Mouse (Mus musculus) limb, embryonic 15.5 days (tissue): ENCODE data around the gene Dock9. TPM values are rescaled to one million over a fixed set of nuclear protein-coding genes. Genes with fewer than 3 reads are reported as not detected.
"Not testable (repeated sequence)": the region's sequence is repeated elsewhere in the genome, so short reads cannot be mapped to it uniquely, and the experiment has no call there.

ENCODE experiments used
- ATAC-seq: fragments of 200-750 bp; cut with Nextera tagmentation; 2 replicates; pipeline ENCODE4 v1.8.0; 2017; ENCODE audit warnings: low read depth, moderate TSS enrichment; ENCODE audit not compliant: insufficient number of reproducible peaks, low FRiP score, low TSS enrichment
- H3K27ac ChIP-seq: fragments of 300-500 bp; sonication (generic); 2 replicates; pipeline ENCODE4 v1.5.1; 2015; ENCODE audit warnings: moderate library complexity, mild to moderate bottlenecking, inconsistent platforms
- H3K27me3 ChIP-seq: fragments of 300-500 bp; sonication (generic); 2 replicates; pipeline ENCODE4 v1.6.1; 2015; ENCODE audit warnings: inconsistent platforms
- H3K36me3 ChIP-seq: fragments of 300-500 bp; sonication (generic); 2 replicates; pipeline ENCODE4 v1.6.1; 2015; ENCODE audit warnings: inconsistent platforms
- H3K4me1 ChIP-seq: fragments of 300-500 bp; sonication (generic); 2 replicates; pipeline ENCODE4 v1.6.1; 2015; ENCODE audit warnings: inconsistent platforms
- H3K4me2 ChIP-seq: fragments of 300-500 bp; sonication (generic); 2 replicates; pipeline ENCODE4 v1.6.1; 2015; ENCODE audit warnings: mild to moderate bottlenecking, inconsistent platforms
- H3K4me3 ChIP-seq: fragments of 300-500 bp; sonication (generic); 2 replicates; pipeline ENCODE4 v1.5.1; 2015; ENCODE audit warnings: mild to moderate bottlenecking, inconsistent platforms
- H3K9ac ChIP-seq: fragments of 300-500 bp; sonication (generic); 2 replicates; pipeline ENCODE4 v1.6.1; 2015; ENCODE audit warnings: inconsistent platforms
- H3K9me3 ChIP-seq: fragments of 300-500 bp; sonication (generic); 2 replicates; pipeline ENCODE4 v1.6.1; 2016; ENCODE audit warnings: inconsistent platforms
- whole genome bisulfite sequencing: fragments of 180-500 bp; shearing (Covaris S2); methylation state at CpG from one replicate; pipeline ENCODE4 v1.1.7; 2015; 5-methylcytosine and 5-hydroxymethylcytosine counted together
- polyA plus RNA-seq: library from polyadenylated mRNA; unstranded; fragments of >200 nt; fragmentation: Nextera tagmentation; extraction: Ambion mirVana; gene quantifications from 2 replicates; pipeline ENCODE4 v1.2.1, GENCODE M21; 2015

The Dock9 gene
- polyA plus RNA-seq, 1 experiment from 2014 or later: 11.0 TPM

- WGBS: 83% methylated on average over 3 of the region's 3 CpGs
- 0 out of 2 replicates have a peak, but pooled peaks cover 3% of the 10 kb centered on the region for H3K27me3 ChIP-seq
- no peak overlapping the region for H3K9ac ChIP-seq
- no peak for ATAC-seq
- H3K36me3 ChIP-seq: no peaks in the 10 kb centered on the region
- H3K9me3 ChIP-seq: no peaks in the 10 kb centered on the region
- peaks cover 21% of the 10 kb centered on the region for H3K4me1 ChIP-seq
- no peak overlapping the region for H3K4me3 ChIP-seq
- no peak overlapping the region for H3K27ac ChIP-seq
- H3K4me2 ChIP-seq: no peak overlapping the region
These were observed 102.9 kb downstream of the Dock9 start for GRCm38 (mm10) chr14:121694706-121695105.

DNA sequence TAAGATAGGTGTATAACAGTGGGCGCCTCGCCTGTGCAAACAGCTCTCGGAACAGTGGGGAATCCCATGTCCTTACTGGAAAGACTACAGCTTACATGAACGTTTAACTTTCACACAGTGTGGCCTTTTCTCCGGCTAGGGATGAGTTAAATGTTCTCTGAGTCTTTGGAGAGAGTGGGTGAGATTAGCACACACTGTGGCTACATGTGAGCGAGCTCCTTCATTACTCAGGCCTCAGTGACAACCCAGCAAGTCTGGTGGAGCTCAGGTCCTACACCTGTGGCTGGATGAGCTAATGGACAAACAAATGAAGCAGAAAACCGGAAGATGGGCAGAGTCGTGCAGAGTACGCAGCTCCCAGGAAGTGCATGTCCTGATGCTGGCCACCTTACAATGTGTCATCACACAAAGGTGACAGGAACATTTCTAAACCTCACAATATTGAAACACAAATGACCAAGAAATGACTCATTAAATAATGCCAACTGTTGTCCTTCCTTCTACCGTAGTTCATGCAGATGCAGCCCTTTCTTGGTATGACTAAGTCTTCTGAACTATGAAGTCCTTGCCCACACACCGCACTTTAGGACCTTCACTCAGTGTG, 103.5 kb downstream of the Dock9 start:
- no peak for ATAC-seq
- H3K36me3 ChIP-seq: no peaks in the 10 kb centered on the region
- no peak overlapping the region for H3K9ac ChIP-seq
- no peak overlapping the region for H3K4me2 ChIP-seq
- peaks cover 21% of the 10 kb centered on the region for H3K4me1 ChIP-seq
- no peak overlapping the region for H3K27ac ChIP-seq
- 0 out of 2 replicates have a peak, but pooled peaks cover 3% of the 10 kb centered on the region for H3K27me3 ChIP-seq
- no peak overlapping the region for H3K4me3 ChIP-seq
- WGBS: 90% methylated on average over 11 of the region's 11 CpGs
- no peaks in the 10 kb centered on the region for H3K9me3 ChIP-seq

- 60% methylated on average over 5 of the region's 5 CpGs for WGBS
- H3K4me3 ChIP-seq, H3K4me2 ChIP-seq, H3K36me3 ChIP-seq, H3K9ac ChIP-seq, H3K9me3 ChIP-seq, H3K27ac ChIP-seq, ATAC-seq, H3K27me3 ChIP-seq: not testable (repeated sequence)
- H3K4me1 ChIP-seq: peaks cover 12% of the 10 kb centered on the region
These were observed 108.0 kb downstream of the Dock9 start for GRCm38 (mm10) chr14:121689649-121690048.

- H3K4me2 ChIP-seq: no peak overlapping the region
- 66% methylated on average over 1 of the region's 1 CpGs for WGBS
- H3K9ac ChIP-seq: no peak overlapping the region
- H3K9me3 ChIP-seq: no peaks in the 10 kb centered on the region
- peaks cover 9% of the 10 kb centered on the region for H3K4me1 ChIP-seq
- H3K36me3 ChIP-seq: no peaks in the 10 kb centered on the region
- H3K27ac ChIP-seq: no peak overlapping the region; the same call in 1 of the 2 replicates
- no peak overlapping the region for H3K4me3 ChIP-seq
- H3K27me3 ChIP-seq: no peaks in the 10 kb centered on the region
- no peak for ATAC-seq
These were observed 109.5 kb downstream of the Dock9 start for GRCm38 (mm10) chr14:121688175-121688574.

- WGBS: 72% methylated on average over 7 of the region's 7 CpGs
These were observed 110.4 kb downstream of the Dock9 start for GRCm38 (mm10) chr14:121687274-121687673.

DNA sequence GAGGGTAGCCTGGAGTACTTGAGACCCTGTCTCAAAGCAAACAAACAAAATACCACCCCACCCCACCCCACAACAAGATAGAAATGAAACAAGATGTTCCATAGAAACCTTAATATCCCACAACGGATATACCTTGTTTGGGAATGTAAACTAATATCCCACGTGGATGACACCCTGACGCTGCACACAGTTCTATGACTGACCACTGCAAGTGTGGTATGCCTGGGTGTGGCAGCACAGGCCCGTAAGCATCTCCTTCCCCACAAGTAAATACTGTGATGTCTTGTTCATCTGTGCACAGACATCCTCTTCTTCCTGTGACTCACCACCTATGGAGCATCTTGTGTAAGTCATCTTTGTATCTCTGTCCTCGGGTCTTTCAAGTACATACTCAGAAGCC, 118.7 kb downstream of the Dock9 start:
- no peak overlapping the region for H3K9ac ChIP-seq
- peak overlapping the region; percentile 44; the same call in 1 of the 2 replicates for H3K27ac ChIP-seq
- 86% methylated on average over 5 of the region's 5 CpGs for WGBS
- no peaks in the 10 kb centered on the region for H3K27me3 ChIP-seq
- no peak overlapping the region for H3K4me3 ChIP-seq
- no peak for ATAC-seq
- H3K36me3 ChIP-seq: no peaks in the 10 kb centered on the region
- no peaks in the 10 kb centered on the region for H3K9me3 ChIP-seq
- no peak overlapping the region for H3K4me2 ChIP-seq
- H3K4me1 ChIP-seq: peaks cover 36% of the 10 kb centered on the region

More at GRCm38 (mm10) chr14:121687274-121687673, 110.4 kb downstream of the Dock9 start:
- Histone ChIP-seq H3K4me1 (peaks cover 9% of the 10 kb centered on the region), H3K9ac (no peak overlapping the region), H3K36me3 (no peaks in the 10 kb centered on the region), H3K27me3 (no peaks in the 10 kb centered on the region), H3K4me3 (no peak overlapping the region), H3K9me3 (no peaks in the 10 kb centered on the region), H3K4me2 (no peak overlapping the region), H3K27ac (no peak overlapping the region)
- no peak for ATAC-seq

DNA sequence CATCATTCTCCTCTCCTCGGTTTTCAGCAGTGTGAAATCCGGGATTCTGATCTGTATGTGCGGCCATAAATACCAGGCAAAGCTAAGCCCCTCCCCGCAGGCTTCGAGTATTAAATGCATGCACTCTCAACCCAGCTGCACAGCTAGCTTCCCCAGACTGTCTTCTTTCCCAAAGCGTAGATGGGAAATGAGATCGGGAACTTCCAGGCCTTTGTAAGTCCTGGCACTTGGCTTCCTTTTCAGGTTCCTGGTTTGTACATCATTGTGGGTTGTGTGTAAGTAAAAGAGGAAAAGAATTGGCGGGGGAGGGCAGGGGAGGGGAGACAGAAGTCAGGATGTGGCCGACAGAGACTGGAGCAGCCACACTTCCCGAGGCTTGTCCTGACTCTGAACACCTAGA, 119.2 kb downstream of the Dock9 start:
- Histone ChIP-seq H3K27me3 (no peaks in the 10 kb centered on the region), H3K36me3 (no peaks in the 10 kb centered on the region), H3K9ac (no peak overlapping the region), H3K27ac (peak overlapping the region; percentile 44; the same call in 1 of the 2 replicates), H3K4me3 (no peak overlapping the region), H3K4me2 (no peak overlapping the region), H3K4me1 (peaks cover 36% of the 10 kb centered on the region), H3K9me3 (no peaks in the 10 kb centered on the region)
- ATAC-seq: no peak
- WGBS: 31% methylated on average over 10 of the region's 10 CpGs

GRCm38 (mm10) chr14:121676596-121677330, 120.9 kb downstream of the Dock9 start:
- H3K9me3 ChIP-seq: no peaks in the 10 kb centered on the region
- no peak overlapping the region for H3K9ac ChIP-seq
- ATAC-seq: 0 out of 2 replicates have a peak, but pooled peaks have one; percentile 17
- H3K4me2 ChIP-seq: no peak overlapping the region
- WGBS: 87% methylated on average over 11 of the region's 11 CpGs
- H3K27ac ChIP-seq: peak overlapping the region; percentile 77
- H3K27me3 ChIP-seq: no peaks in the 10 kb centered on the region
- no peak overlapping the region for H3K4me3 ChIP-seq
- no peaks in the 10 kb centered on the region for H3K36me3 ChIP-seq
- peaks cover 36% of the 10 kb centered on the region for H3K4me1 ChIP-seq

GRCm38 (mm10) chr14:121676121-121676591, 121.5 kb downstream of the Dock9 start:
- peaks cover 36% of the 10 kb centered on the region for H3K4me1 ChIP-seq
- H3K4me2 ChIP-seq: no peak overlapping the region
- no peak overlapping the region for H3K9ac ChIP-seq
- peak overlapping the region; percentile 77 for H3K27ac ChIP-seq
- no peaks in the 10 kb centered on the region for H3K9me3 ChIP-seq
- peak; percentile 25; the same call in 1 of the 2 replicates for ATAC-seq
- no peak overlapping the region for H3K4me3 ChIP-seq
- H3K36me3 ChIP-seq: no peaks in the 10 kb centered on the region
- no peaks in the 10 kb centered on the region for H3K27me3 ChIP-seq

GRCm38 (mm10) chr14:121675579-121675978, 122.1 kb downstream of the Dock9 start:
- Histone ChIP-seq H3K9me3 (no peaks in the 10 kb centered on the region), H3K27me3 (no peaks in the 10 kb centered on the region), H3K27ac (peak overlapping the region; percentile 77), H3K4me3 (no peak overlapping the region), H3K4me2 (no peak overlapping the region), H3K9ac (no peak overlapping the region), H3K4me1 (peaks cover 36% of the 10 kb centered on the region), H3K36me3 (no peaks in the 10 kb centered on the region)
- peak; percentile 30; the same call in 1 of the 2 replicates for ATAC-seq
- 19% methylated on average over 6 of the region's 6 CpGs for WGBS

GRCm38 (mm10) chr14:121675146-121675545, 122.5 kb downstream of the Dock9 start:
- Histone ChIP-seq H3K4me3 (no peak overlapping the region), H3K27ac (peak overlapping the region; percentile 77), H3K9me3 (no peaks in the 10 kb centered on the region), H3K36me3 (no peaks in the 10 kb centered on the region), H3K27me3 (no peaks in the 10 kb centered on the region), H3K9ac (no peak overlapping the region), H3K4me2 (no peak overlapping the region), H3K4me1 (peaks cover 36% of the 10 kb centered on the region)
- 59% methylated on average over 3 of the region's 3 CpGs for WGBS
- no peak for ATAC-seq

- ATAC-seq: no peak
- Histone ChIP-seq H3K9me3 (no peaks in the 10 kb centered on the region), H3K4me2 (no peak overlapping the region), H3K4me1 (0 out of 2 replicates have a peak, but pooled peaks cover under 1% of the 10 kb centered on the region), H3K27ac (no peak overlapping the region), H3K9ac (no peak overlapping the region), H3K27me3 (no peaks in the 10 kb centered on the region), H3K36me3 (no peaks in the 10 kb centered on the region), H3K4me3 (no peak overlapping the region)
- WGBS: 78% methylated on average over 5 of the region's 5 CpGs
These were observed 127.6 kb downstream of the Dock9 start for GRCm38 (mm10) chr14:121670016-121670415.
